Mouse (Mus musculus) spleen, postnatal 4 days (tissue): ENCODE measurements around the gene Vwa3b.

Experiments used
- DNase-seq, 2 experiments: peaks; one replicate each; pipeline ENCODE4 v3.0.0; 2022; ENCODE audit warnings: low spot score in 2 of 2

The Vwa3b gene

DNA sequence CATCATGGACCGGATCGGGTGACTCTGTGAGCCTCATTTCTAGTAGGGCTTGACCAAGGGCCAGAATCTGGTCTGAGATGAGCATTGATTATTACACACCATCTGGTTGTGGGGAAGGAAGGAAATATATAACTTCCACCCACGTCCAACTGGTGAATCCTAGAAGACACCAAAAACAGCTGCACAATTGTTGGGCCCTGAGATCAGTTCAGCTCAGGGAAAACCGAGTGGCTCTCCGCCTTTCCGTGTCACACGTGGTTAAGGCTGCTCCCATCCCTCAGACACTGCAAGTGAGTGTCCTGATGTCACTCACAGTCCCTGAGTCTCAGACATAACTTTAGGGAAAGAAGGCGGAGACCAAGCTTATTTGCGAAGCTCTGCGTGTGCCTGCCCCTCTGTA is 16.5 kb upstream of the Vwa3b start:
- DNase-seq = no peak

DNA sequence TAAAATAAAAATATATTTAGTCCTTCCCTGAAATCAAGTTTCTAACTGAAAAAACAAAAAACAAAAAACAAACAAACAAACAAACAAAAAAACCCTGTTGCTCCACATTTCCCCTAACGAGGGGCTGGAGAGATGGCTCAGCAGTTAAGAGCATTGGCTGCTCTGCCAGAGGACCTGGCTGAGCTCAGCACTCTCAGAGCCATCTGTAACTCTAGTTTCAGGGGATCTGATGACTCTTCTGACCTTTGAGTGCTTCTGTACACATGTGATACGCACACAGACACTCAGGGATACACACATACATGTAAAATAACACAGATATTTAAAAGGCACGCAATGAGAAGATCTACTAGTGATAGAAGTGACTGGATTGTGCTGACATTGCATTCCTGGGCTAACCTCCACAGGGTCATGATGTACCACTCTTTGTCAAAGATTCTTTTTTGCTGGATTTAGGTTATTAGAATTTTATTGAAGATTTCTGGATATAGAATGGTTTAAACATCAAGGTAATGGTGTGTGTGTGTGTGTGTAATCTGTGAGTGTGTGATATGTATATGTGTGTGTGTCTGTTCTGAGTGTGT is 14.7 kb upstream of the Vwa3b start:
- DNase-seq = no peak

GRCm38 (mm10) chr1:37013006-37013405 is 13.4 kb upstream of the Vwa3b start:
- no peak for DNase-seq

GRCm38 (mm10) chr1:37013687-37014086 is 12.7 kb upstream of the Vwa3b start:
- no peak for DNase-seq

DNA sequence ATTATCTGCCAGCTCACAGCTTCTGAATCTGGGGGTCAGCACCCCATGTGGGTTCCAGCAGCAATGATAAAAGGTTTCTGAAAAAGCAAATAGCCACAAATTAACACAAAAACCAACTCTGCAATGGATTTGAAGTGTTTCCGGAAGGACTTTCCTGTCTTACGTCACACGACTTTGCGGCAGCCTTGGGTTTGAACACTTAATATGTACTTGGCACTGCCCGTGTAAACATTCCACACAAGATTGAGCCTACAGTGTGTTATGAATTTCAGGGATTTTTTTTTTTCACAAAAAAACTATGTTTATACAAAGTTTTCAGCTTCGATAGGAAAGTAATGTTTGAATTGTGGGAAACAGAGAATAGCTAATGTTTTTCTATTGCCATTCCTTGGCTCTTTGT is 7.4 kb upstream of the Vwa3b start:
- DNase-seq = no peak

DNA sequence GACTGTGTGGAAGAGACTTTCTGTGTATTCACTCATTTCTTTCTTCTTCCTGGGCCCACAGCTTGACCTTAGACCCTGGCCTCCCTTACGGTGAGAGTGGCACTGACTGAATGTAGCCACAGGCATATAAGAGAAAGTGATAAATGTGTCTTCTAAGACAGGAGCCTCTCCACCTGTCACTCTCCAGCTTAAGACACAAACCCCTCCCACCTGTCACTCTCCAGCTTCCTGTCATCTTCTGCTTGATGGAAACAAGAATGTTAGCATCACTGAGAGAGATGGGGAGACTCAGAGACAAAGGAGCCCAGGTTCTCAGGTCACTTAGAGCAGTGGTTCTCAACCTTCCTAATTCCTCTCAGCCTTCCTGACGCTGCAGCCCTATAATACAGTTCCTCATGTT is 3.7 kb upstream of the Vwa3b start:
- no peak for DNase-seq

GRCm38 (mm10) chr1:37024736-37025135 is 1.7 kb upstream of the Vwa3b start:
- DNase-seq = no peak

DNA sequence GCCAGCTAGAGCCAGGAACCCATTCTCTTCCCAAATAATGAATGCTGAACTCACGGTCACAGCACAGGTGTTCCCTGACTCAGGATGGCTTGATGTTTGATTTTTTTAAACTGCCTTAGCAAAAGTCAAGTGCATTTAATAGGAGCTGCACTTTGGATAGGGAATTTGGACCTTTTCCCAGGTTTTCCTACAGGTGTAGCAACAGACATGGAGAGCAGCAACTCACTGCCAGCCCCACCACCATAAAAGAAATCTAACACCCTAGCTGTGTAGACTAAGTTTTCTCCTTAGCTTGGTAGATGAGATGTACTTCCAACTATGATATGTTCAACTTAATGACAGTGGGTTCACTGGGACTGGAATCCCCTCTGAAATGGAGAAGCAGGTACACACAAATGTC is 1.0 kb upstream of the Vwa3b start:
- DNase-seq = no peak

DNA sequence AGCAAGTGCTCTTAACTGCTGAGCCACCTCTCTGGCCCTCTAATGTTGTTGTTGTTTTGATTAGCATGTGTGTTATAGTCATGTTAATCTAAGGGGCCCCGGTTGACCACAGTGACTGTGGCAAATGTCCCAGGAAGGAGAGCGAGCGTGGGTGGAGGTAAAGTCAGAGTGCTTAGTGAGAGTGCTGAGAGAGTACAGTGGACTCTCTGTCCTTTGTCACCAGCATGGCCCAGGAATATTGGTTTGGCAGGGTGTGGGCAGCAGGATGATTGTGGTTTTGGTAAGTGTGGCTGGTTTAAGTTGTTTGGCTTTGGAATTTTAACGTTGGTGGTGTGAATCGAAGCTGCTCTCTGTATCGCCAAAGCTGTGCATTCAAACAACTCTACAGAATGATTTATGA is 470 bp downstream of the Vwa3b start:
- DNase-seq = no peak

GRCm38 (mm10) chr1:37028439-37029153 is 2.2 kb downstream of the Vwa3b start:
- no peak for DNase-seq

- DNase-seq = peak; percentile 23 to 68
Observed at GRCm38 (mm10) chr1:37029154-37029907, 2.9 kb downstream of the Vwa3b start.

GRCm38 (mm10) chr1:37029942-37030341 is 3.5 kb downstream of the Vwa3b start:
- DNase-seq = no peak

- DNase-seq = no peak
Observed at GRCm38 (mm10) chr1:37030693-37031092, 4.3 kb downstream of the Vwa3b start.

- DNase-seq = no peak
Observed at GRCm38 (mm10) chr1:37035879-37036278, 9.5 kb downstream of the Vwa3b start.

DNA sequence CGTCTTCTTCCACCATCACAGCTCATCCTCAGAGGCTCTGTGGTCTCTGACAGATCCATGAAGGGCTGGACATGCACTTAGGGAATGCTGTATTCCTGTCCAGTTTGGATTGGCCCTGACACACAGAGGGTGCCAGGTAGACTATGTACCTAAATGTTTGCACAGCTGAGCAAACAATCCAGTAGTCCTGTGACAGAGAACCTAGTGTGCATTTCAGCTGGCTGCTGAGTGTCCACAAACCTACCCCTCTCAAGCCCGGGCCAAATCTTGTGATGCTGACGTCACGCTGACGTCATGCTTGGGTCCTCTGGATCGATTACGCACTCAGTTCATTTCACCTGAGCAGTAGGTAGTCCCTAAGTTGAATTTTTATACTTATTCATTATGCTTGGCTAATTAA is 14.7 kb downstream of the Vwa3b start:
- DNase-seq = no peak

GRCm38 (mm10) chr1:37041856-37042255 is 15.5 kb downstream of the Vwa3b start:
- DNase-seq = no peak

DNA sequence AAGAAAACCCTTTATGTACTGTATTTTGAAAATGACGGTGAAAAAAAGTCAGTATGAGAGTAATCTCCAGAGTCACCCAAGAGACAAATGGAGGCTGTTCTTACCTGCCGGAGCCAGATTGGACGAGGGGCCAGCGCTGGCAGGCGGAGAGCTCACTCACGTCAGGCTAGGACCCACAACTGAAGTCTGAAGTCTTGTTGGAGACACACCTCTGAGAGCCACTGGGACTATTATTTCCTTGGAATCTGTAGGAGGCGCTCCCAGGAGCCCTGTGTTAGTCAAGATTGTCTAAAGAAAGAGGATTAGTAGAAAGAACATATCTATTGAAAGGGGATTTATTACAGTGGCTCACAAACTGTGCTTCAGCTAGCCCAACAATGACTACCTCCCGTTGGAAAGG is 16.4 kb downstream of the Vwa3b start:
- DNase-seq = no peak

- no peak for DNase-seq
Observed at GRCm38 (mm10) chr1:37043196-37043595, 16.8 kb downstream of the Vwa3b start.

DNA sequence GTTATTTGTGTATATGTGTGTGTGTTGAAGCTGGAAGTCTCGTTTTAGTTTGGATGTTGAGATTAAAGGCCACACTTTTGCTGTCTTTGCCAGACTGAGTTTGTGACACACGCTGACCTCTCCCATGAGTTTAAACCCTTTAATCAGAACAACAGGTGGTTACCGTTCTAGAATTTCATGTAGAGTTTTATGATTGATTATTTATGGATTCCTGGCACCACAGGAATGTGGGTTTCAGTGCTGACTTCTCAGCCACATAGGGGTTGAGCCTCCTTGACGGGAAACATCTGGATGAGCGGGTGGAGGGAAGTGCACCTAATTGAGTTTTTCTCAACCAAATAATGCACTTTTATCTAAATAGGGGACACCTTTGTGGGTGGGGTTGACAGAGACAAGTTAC is 19.1 kb downstream of the Vwa3b start:
- DNase-seq = no peak

DNA sequence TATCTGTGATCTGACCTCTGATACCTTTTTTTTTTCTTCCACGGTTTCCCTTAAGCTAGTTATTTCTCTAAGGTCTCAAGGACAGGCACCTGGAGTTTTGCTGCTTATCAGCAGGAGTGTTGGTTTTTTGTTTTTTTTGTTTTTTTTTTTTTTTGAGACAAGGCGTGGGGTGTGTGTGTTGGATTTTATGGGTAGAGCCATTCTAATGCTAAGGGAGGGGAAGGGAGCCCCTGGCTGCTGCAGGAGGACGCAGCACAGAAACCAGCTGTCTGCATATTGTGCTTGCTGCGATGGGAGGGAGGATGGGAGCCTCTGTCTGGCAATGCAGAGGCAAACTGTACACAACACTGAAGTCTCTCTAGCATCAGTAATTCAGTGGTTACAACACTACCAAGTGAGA is 22.8 kb downstream of the Vwa3b start:
- no peak for DNase-seq

GRCm38 (mm10) chr1:37053691-37054090 is 27.3 kb downstream of the Vwa3b start:
- no peak for DNase-seq

DNA sequence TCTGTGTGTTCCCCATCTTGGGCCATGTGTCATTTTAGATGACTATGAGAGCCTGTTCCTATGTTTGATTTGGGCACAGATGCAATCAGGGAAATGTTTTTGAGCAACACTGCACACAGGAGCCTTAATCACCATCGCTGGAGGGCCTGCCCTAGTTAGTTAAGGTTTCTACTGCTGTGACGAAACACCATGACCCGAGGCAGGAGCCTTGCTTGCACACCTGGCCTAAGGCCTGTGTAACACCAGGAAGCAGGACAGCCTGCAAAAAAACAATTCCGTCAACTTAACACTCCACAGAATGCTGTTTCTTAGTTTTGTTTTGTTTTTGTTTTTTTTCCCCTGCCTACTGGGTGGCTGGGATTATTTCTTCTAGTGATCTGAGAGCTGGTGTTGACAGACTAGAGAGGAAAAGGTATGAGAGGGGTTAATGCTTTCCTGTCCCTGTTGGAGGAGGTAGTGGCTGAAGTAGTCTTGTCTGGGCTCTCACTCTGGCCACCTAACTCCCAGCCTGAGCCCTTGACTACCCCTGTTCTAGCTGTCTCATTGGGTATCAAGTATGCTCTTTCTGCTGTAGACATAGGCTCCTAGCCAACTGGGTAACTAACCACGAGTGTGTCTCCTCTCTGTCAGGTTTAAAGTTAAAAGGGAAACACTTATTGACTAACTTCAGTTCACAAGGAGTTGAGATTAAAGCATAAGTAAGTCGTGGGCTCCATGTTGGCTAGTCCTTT is 30.6 kb downstream of the Vwa3b start:
- DNase-seq = no peak
